Mouse (Mus musculus): ENCODE measurements at regions not wholly inside any gene's neighbourhood (a gene's known extent, or its start where the extent isn't known, plus 50 kb on each side); places are given as distances from the start of the nearest gene placed in this dataset.

- TF ChIP-seq EP300 (IDR thresholded peaks at IDR 0.05; ENCODE audit: low read depth) (no peak), CTCF (IDR thresholded peaks at IDR 0.05; ENCODE audit: low read depth) (no peak)
Measured at GRCm38 (mm10) chr12:93122216-93122615, 1273.3 kb upstream of the Sel1l start.

Measured in liver, postnatal 0 days (tissue).